Mouse (Mus musculus) CH12.LX (cell line): ENCODE measurements around the gene Slc25a11.
A peak's percentile ranks its signal among the peaks of the same experiment; 100 is the strongest.

Experiments
- BHLHE40 ChIP-seq: IDR thresholded peaks from 2 replicates; pipeline ENCODE4 v1.6.1; 2011; ENCODE audit warnings: mild to moderate bottlenecking, low read depth, low read length, improper control_type of control experiment
- CTCF ChIP-seq, 2 experiments: IDR thresholded peaks in 1 of 2; conservative IDR thresholded peaks in 1 of 2; 2 replicates each; pipeline ENCODE4 v1.5.1; 2011 to 2012; ENCODE audit warnings: low read depth in 2 of 2, low read length in 2 of 2, improper control_type of control experiment in 1 of 2, inconsistent platforms in 1 of 2, mild to moderate bottlenecking in 1 of 2, moderate library complexity in 1 of 2
- EP300 ChIP-seq: IDR thresholded peaks from 2 replicates; pipeline ENCODE4 v1.6.1; 2011; ENCODE audit warnings: low read length, improper control_type of control experiment
- ETS1 ChIP-seq: conservative IDR thresholded peaks from 2 replicates; pipeline ENCODE4 v1.6.1; 2012; ENCODE audit warnings: low read depth, mild to moderate bottlenecking, inconsistent platforms, low read length, improper control_type of control experiment, moderate library complexity
- IRF4 ChIP-seq: IDR thresholded peaks from 2 replicates; pipeline ENCODE4 v1.6.1; 2014; ENCODE audit warnings: low read depth, mild to moderate bottlenecking, inconsistent platforms, low read length, improper control_type of control experiment
- POLR2A ChIP-seq: IDR thresholded peaks from 2 replicates; pipeline ENCODE4 v1.6.1; 2011; ENCODE audit warnings: low read depth, mild to moderate bottlenecking, improper control_type of control experiment, low read length
- TBP ChIP-seq: conservative IDR thresholded peaks from 2 replicates; pipeline ENCODE4 v1.6.1; 2011; ENCODE audit warnings: low read depth, low read length, improper control_type of control experiment
- USF1 ChIP-seq: IDR thresholded peaks from 2 replicates; pipeline ENCODE4 v1.6.1; 2014; ENCODE audit warnings: low read depth, mild to moderate bottlenecking, inconsistent platforms, low read length, improper control_type of control experiment
- USF2 ChIP-seq: conservative IDR thresholded peaks from 2 replicates; pipeline ENCODE4 v1.6.1; 2011; ENCODE audit warnings: low read depth, low read length, improper control_type of control experiment
- ZC3H11A ChIP-seq: IDR thresholded peaks from 2 replicates; pipeline ENCODE4 v1.6.1; 2012; ENCODE audit warnings: low read depth, mild to moderate bottlenecking, inconsistent platforms, low read length, improper control_type of control experiment

- TF ChIP-seq EP300, result no peak
- TF ChIP-seq BHLHE40, result no peak
- TF ChIP-seq TBP, result no peak
- TF ChIP-seq ETS1, result no peak
- no peak for TF ChIP-seq USF1
- peak; percentile 88 to 90 for TF ChIP-seq CTCF (conservative IDR thresholded peaks at IDR 0.05 in 1 of 2, IDR thresholded peaks at IDR 0.05 in 1 of 2; ENCODE audit: low read depth in 2 of 2, low read length in 2 of 2)
- no peak for TF ChIP-seq POLR2A
- no peak for TF ChIP-seq IRF4
- no peak for TF ChIP-seq USF2
- peak; percentile 58; the same call in 1 of the 2 replicates for TF ChIP-seq ZC3H11A
Observed at GRCm38 (mm10) chr11:70625473-70625872, 21.8 kb downstream of the Slc25a11 start.
